Mouse (Mus musculus) ES-Bruce4 (cell line): ENCODE results near the gene 1810055G02Rik.

Experiments used
- CTCF ChIP-seq: IDR thresholded peaks from one replicate; pipeline ENCODE4 v1.8.1; 2011; ENCODE audit warnings: low read depth, low read length
- POLR2A ChIP-seq: IDR thresholded peaks from one replicate; pipeline ENCODE4 v1.8.1; 2011; ENCODE audit warnings: low read length; ENCODE audit not compliant: insufficient read depth

DNA sequence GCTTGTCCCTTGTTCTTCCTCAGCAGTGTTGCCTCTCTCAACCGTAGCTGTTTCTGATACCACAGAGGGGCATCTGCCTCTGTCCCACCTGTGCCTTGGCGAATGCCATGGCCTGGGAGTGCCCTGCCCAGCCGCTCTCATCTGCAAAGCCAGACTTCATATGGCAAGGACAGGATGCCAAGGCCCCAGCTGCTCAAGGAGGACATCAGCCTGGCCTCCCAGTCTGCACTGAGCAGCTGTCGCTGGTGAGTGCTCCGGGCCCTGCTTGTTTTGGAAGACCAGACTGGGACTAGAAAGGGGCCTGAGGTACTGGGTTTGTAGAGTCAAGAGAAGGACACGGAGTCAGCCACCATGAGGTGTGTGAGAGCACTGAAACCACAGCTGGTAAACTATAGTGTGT lies 6.3 kb downstream of the 1810055G02Rik start:
- no peak for TF ChIP-seq CTCF
- no peak for TF ChIP-seq POLR2A
